Mouse (Mus musculus): ENCODE results near the gene Rbm47. TPM values are rescaled to one million over a fixed set of nuclear protein-coding genes. Genes with fewer than 3 reads are reported as not detected.

The Rbm47 gene
- polyA plus RNA-seq (2016; fragmentation: Nextera tagmentation; extraction: Ambion mirVana): 1.2 and 2.4 TPM in 2 replicates

- peaks cover 16% of the 10 kb centered on the region; the same call in 1 of the 2 replicates for H3K4me1 ChIP-seq (replicated peaks)
- no peaks in the 10 kb centered on the region for H3K27me3 ChIP-seq
- no peaks in the 10 kb centered on the region for H3K36me3 ChIP-seq
- ATAC-seq (ENCODE audit: insufficient number of reproducible peaks, insufficient read depth, low FRiP score, low TSS enrichment, low read depth): no peak
- H3K9ac ChIP-seq (replicated peaks): no peak within 1 kb of the TSS
- 80% methylated on average over 2 of the region's 2 CpGs for WGBS
- no peaks in the 10 kb centered on the region for H3K9me3 ChIP-seq
- no peak within 1 kb of the TSS for H3K4me2 ChIP-seq
- no peak within 1 kb of the TSS for H3K4me3 ChIP-seq (replicated peaks)
- H3K27ac ChIP-seq: no peak within 1 kb of the TSS
Measured at GRCm38 (mm10) chr5:66173018-66173417, at the start of gene Rbm47. TSS of gene Rbm47 (minus strand) at chr5:66173118.

GRCm38 (mm10) chr5:66220620-66221019 lies 47.7 kb upstream of the Rbm47 start:
- H3K4me2 ChIP-seq: no peak overlapping the region
- no peaks in the 10 kb centered on the region for H3K9me3 ChIP-seq
- no peaks in the 10 kb centered on the region for H3K36me3 ChIP-seq
- WGBS: 78% methylated on average over 9 of the region's 9 CpGs
- H3K27me3 ChIP-seq: no peaks in the 10 kb centered on the region
- H3K4me3 ChIP-seq (replicated peaks): no peak overlapping the region
- no peak overlapping the region for H3K9ac ChIP-seq (replicated peaks)
- no peak for ATAC-seq (ENCODE audit: insufficient number of reproducible peaks, insufficient read depth, low FRiP score, low TSS enrichment, low read depth)
- no peak overlapping the region for H3K27ac ChIP-seq
- H3K4me1 ChIP-seq (replicated peaks): 0 out of 2 replicates have a peak, but pooled peaks cover 7% of the 10 kb centered on the region

GRCm38 (mm10) chr5:66219692-66220091 lies 46.8 kb upstream of the Rbm47 start:
- Histone ChIP-seq H3K4me2 (no peak overlapping the region), H3K4me3 (replicated peaks) (no peak overlapping the region), H3K9ac (replicated peaks) (no peak overlapping the region), H3K27me3 (no peaks in the 10 kb centered on the region), H3K4me1 (replicated peaks) (0 out of 2 replicates have a peak, but pooled peaks cover 7% of the 10 kb centered on the region), H3K27ac (no peak overlapping the region), H3K36me3 (no peaks in the 10 kb centered on the region), H3K9me3 (no peaks in the 10 kb centered on the region)
- no peak; the same call in 1 of the 2 replicates for ATAC-seq (ENCODE audit: insufficient number of reproducible peaks, insufficient read depth, low FRiP score, low TSS enrichment, low read depth)
- WGBS: 68% methylated on average over 6 of the region's 6 CpGs

GRCm38 (mm10) chr5:66215569-66216277 lies 42.8 kb upstream of the Rbm47 start:
- Histone ChIP-seq H3K9me3 (no peaks in the 10 kb centered on the region), H3K4me3 (replicated peaks) (no peak overlapping the region), H3K4me2 (no peak overlapping the region), H3K27me3 (no peaks in the 10 kb centered on the region), H3K36me3 (no peaks in the 10 kb centered on the region), H3K9ac (replicated peaks) (no peak overlapping the region), H3K4me1 (replicated peaks) (0 out of 2 replicates have a peak, but pooled peaks cover 7% of the 10 kb centered on the region), H3K27ac (no peak overlapping the region)
- 46% methylated on average over 10 of the region's 10 CpGs for WGBS
- ATAC-seq (ENCODE audit: insufficient number of reproducible peaks, insufficient read depth, low FRiP score, low TSS enrichment, low read depth): no peak

GRCm38 (mm10) chr5:66214395-66214935 lies 41.5 kb upstream of the Rbm47 start:
- Histone ChIP-seq H3K27me3 (no peaks in the 10 kb centered on the region), H3K4me2 (no peak overlapping the region), H3K27ac (no peak overlapping the region), H3K36me3 (no peaks in the 10 kb centered on the region), H3K9ac (replicated peaks) (no peak overlapping the region), H3K4me1 (replicated peaks) (0 out of 2 replicates have a peak, but pooled peaks cover 7% of the 10 kb centered on the region), H3K9me3 (no peaks in the 10 kb centered on the region), H3K4me3 (replicated peaks) (no peak overlapping the region)
- WGBS: 58% methylated on average over 7 of the region's 7 CpGs
- ATAC-seq (ENCODE audit: insufficient number of reproducible peaks, insufficient read depth, low FRiP score, low TSS enrichment, low read depth): no peak

- Histone ChIP-seq H3K4me1 (replicated peaks) (no peaks in the 10 kb centered on the region), H3K9me3 (no peaks in the 10 kb centered on the region), H3K4me3 (replicated peaks) (no peak overlapping the region), H3K27me3 (no peaks in the 10 kb centered on the region), H3K9ac (replicated peaks) (no peak overlapping the region), H3K36me3 (no peaks in the 10 kb centered on the region), H3K27ac (no peak overlapping the region), H3K4me2 (no peak overlapping the region)
- WGBS: 79% methylated on average over 5 of the region's 5 CpGs
- no peak for ATAC-seq (ENCODE audit: insufficient number of reproducible peaks, insufficient read depth, low FRiP score, low TSS enrichment, low read depth)
Measured at GRCm38 (mm10) chr5:66209532-66210176, 36.7 kb upstream of the Rbm47 start.

GRCm38 (mm10) chr5:66204966-66205365 lies 32.0 kb upstream of the Rbm47 start:
- Histone ChIP-seq H3K9me3 (no peaks in the 10 kb centered on the region), H3K36me3 (no peaks in the 10 kb centered on the region), H3K4me2 (no peak overlapping the region), H3K27me3 (no peaks in the 10 kb centered on the region), H3K4me1 (replicated peaks) (no peaks in the 10 kb centered on the region), H3K27ac (no peak overlapping the region), H3K9ac (replicated peaks) (no peak overlapping the region), H3K4me3 (replicated peaks) (no peak overlapping the region)
- WGBS: 79% methylated on average over 4 of the region's 4 CpGs
- ATAC-seq (ENCODE audit: insufficient number of reproducible peaks, insufficient read depth, low FRiP score, low TSS enrichment, low read depth): no peak

GRCm38 (mm10) chr5:66203424-66203823 lies 30.5 kb upstream of the Rbm47 start:
- H3K27ac ChIP-seq: no peak overlapping the region

GRCm38 (mm10) chr5:66200044-66200443 lies 27.1 kb upstream of the Rbm47 start:
- Histone ChIP-seq H3K27ac (no peak overlapping the region), H3K9ac (replicated peaks) (no peak overlapping the region), H3K4me3 (replicated peaks) (no peak overlapping the region), H3K4me2 (no peak overlapping the region), H3K9me3 (no peaks in the 10 kb centered on the region), H3K36me3 (no peaks in the 10 kb centered on the region), H3K4me1 (replicated peaks) (no peaks in the 10 kb centered on the region), H3K27me3 (no peaks in the 10 kb centered on the region)
- no peak for ATAC-seq (ENCODE audit: insufficient number of reproducible peaks, insufficient read depth, low FRiP score, low TSS enrichment, low read depth)
- 83% methylated on average over 10 of the region's 10 CpGs for WGBS

More at GRCm38 (mm10) chr5:66203424-66203823, 30.5 kb upstream of the Rbm47 start:
- Histone ChIP-seq H3K4me2 (no peak overlapping the region), H3K27me3 (no peaks in the 10 kb centered on the region), H3K4me3 (replicated peaks) (no peak overlapping the region), H3K9me3 (no peaks in the 10 kb centered on the region), H3K4me1 (replicated peaks) (no peaks in the 10 kb centered on the region), H3K9ac (replicated peaks) (no peak overlapping the region), H3K36me3 (no peaks in the 10 kb centered on the region)
- whole genome bisulfite sequencing: 83% methylated on average over 1 of the region's 1 CpGs
- ATAC-seq (ENCODE audit: insufficient number of reproducible peaks, insufficient read depth, low FRiP score, low TSS enrichment, low read depth): no peak

- Histone ChIP-seq H3K4me2 (no peak overlapping the region), H3K36me3 (no peaks in the 10 kb centered on the region), H3K27ac (no peak overlapping the region), H3K4me3 (replicated peaks) (no peak overlapping the region), H3K27me3 (no peaks in the 10 kb centered on the region), H3K4me1 (replicated peaks) (no peaks in the 10 kb centered on the region), H3K9ac (replicated peaks) (no peak overlapping the region), H3K9me3 (no peaks in the 10 kb centered on the region)
- no peak for ATAC-seq (ENCODE audit: insufficient number of reproducible peaks, insufficient read depth, low FRiP score, low TSS enrichment, low read depth)
- 86% methylated on average over 10 of the region's 10 CpGs for WGBS
Measured at GRCm38 (mm10) chr5:66195323-66195722, 22.4 kb upstream of the Rbm47 start.

GRCm38 (mm10) chr5:66193218-66193846 lies 20.4 kb upstream of the Rbm47 start:
- WGBS: 90% methylated on average over 11 of the region's 11 CpGs
- Histone ChIP-seq H3K9ac (replicated peaks) (no peak overlapping the region), H3K4me1 (replicated peaks) (no peaks in the 10 kb centered on the region), H3K9me3 (no peaks in the 10 kb centered on the region), H3K27me3 (no peaks in the 10 kb centered on the region), H3K4me2 (no peak overlapping the region), H3K27ac (no peak overlapping the region), H3K4me3 (replicated peaks) (no peak overlapping the region), H3K36me3 (no peaks in the 10 kb centered on the region)
- ATAC-seq (ENCODE audit: insufficient number of reproducible peaks, insufficient read depth, low FRiP score, low TSS enrichment, low read depth): no peak

Measured in limb, embryonic 12.5 days (tissue).